Mouse (Mus musculus): ENCODE data around the gene Ints11. TPM values are rescaled to one million over a fixed set of nuclear protein-coding genes. Genes with fewer than 3 reads are reported as not detected.

The Ints11 gene
- polyA plus RNA-seq, 1 experiment from 2014 or later: 83.6 TPM

GRCm38 (mm10) chr4:155840076-155841002 lies 29.0 kb upstream of the Ints11 start:
- peaks cover 28% of the 10 kb centered on the region for H3K4me1 ChIP-seq (ENCODE audit: insufficient read depth)
- H3K27me3 ChIP-seq (ENCODE audit: insufficient read depth, low read length): 0 out of 2 replicates have a peak, but pooled peaks cover 3% of the 10 kb centered on the region
- no peaks in the 10 kb centered on the region for H3K9me3 ChIP-seq (ENCODE audit: low read depth, low read length)
- TF ChIP-seq CTCF (IDR thresholded peaks at IDR 0.05; ENCODE audit: low read depth): no peak
- H3K4me3 ChIP-seq (ENCODE audit: low read depth, low read length): peak overlapping the region; percentile 58
- H3K4me2 ChIP-seq: peak overlapping the region; percentile 96
- ATAC-seq (ENCODE audit: insufficient read depth): peak; percentile 2; the same call in 1 of the 2 replicates
- H3K27ac ChIP-seq (ENCODE audit: low read depth): peak overlapping the region; percentile 96
- peak overlapping the region; percentile 63 for H3K9ac ChIP-seq
- peaks cover 28% of the 10 kb centered on the region; the same call in 1 of the 2 replicates for H3K36me3 ChIP-seq (ENCODE audit: insufficient read depth)
- DNase-seq: peak; percentile 33
- 8% methylated on average over 8 of the region's 8 CpGs for WGBS

- peak overlapping the region; percentile 63 for H3K9ac ChIP-seq
- DNase-seq (peak; percentile 80), ATAC-seq (ENCODE audit: insufficient read depth) (peak; percentile 13)
- H3K36me3 ChIP-seq (ENCODE audit: insufficient read depth): peaks cover 32% of the 10 kb centered on the region; the same call in 1 of the 2 replicates
- TF ChIP-seq CTCF (IDR thresholded peaks at IDR 0.05; ENCODE audit: low read depth): peak; percentile 59
- no peaks in the 10 kb centered on the region for H3K9me3 ChIP-seq (ENCODE audit: low read depth, low read length)
- H3K4me2 ChIP-seq: peak overlapping the region; percentile 96
- H3K4me1 ChIP-seq (ENCODE audit: insufficient read depth): peaks cover 28% of the 10 kb centered on the region
- H3K27me3 ChIP-seq (ENCODE audit: insufficient read depth, low read length): 0 out of 2 replicates have a peak, but pooled peaks cover 3% of the 10 kb centered on the region
- H3K27ac ChIP-seq (ENCODE audit: low read depth): peak overlapping the region; percentile 96; the same call in 1 of the 2 replicates
- under 1% methylated on average over 32 of the region's 32 CpGs for WGBS
- H3K4me3 ChIP-seq (ENCODE audit: low read depth, low read length): peak overlapping the region; percentile 58
Measured at GRCm38 (mm10) chr4:155841003-155841454, 28.3 kb upstream of the Ints11 start.

- WGBS: 40% methylated on average over 38 of the region's 38 CpGs
- no peak overlapping the region for H3K27ac ChIP-seq (ENCODE audit: low read depth)
- H3K27me3 ChIP-seq (ENCODE audit: insufficient read depth, low read length): 0 out of 2 replicates have a peak, but pooled peaks cover 3% of the 10 kb centered on the region
- peak overlapping the region; percentile 96 for H3K4me2 ChIP-seq
- ATAC-seq (ENCODE audit: insufficient read depth): no peak
- DNase-seq: no peak
- peaks cover 32% of the 10 kb centered on the region; the same call in 1 of the 2 replicates for H3K36me3 ChIP-seq (ENCODE audit: insufficient read depth)
- H3K9ac ChIP-seq: peak overlapping the region; percentile 63; the same call in 1 of the 2 replicates
- H3K9me3 ChIP-seq (ENCODE audit: low read depth, low read length): no peaks in the 10 kb centered on the region
- peaks cover 28% of the 10 kb centered on the region for H3K4me1 ChIP-seq (ENCODE audit: insufficient read depth)
- H3K4me3 ChIP-seq (ENCODE audit: low read depth, low read length): peak overlapping the region; percentile 58; the same call in 1 of the 2 replicates
- TF ChIP-seq CTCF (IDR thresholded peaks at IDR 0.05; ENCODE audit: low read depth): no peak
Measured at GRCm38 (mm10) chr4:155841651-155842270, 27.6 kb upstream of the Ints11 start.

GRCm38 (mm10) chr4:155843231-155843630 lies 26.1 kb upstream of the Ints11 start:
- Histone ChIP-seq H3K36me3 (ENCODE audit: insufficient read depth) (peaks cover 32% of the 10 kb centered on the region; the same call in 1 of the 2 replicates), H3K27me3 (ENCODE audit: insufficient read depth, low read length) (0 out of 2 replicates have a peak, but pooled peaks cover 3% of the 10 kb centered on the region), H3K9me3 (ENCODE audit: low read depth, low read length) (no peaks in the 10 kb centered on the region), H3K4me2 (no peak overlapping the region), H3K9ac (no peak overlapping the region), H3K27ac (ENCODE audit: low read depth) (no peak overlapping the region), H3K4me1 (ENCODE audit: insufficient read depth) (peaks cover 26% of the 10 kb centered on the region), H3K4me3 (ENCODE audit: low read depth, low read length) (no peak overlapping the region)
- ATAC-seq (ENCODE audit: insufficient read depth) (no peak), DNase-seq (no peak)
- no peak for TF ChIP-seq CTCF (IDR thresholded peaks at IDR 0.05; ENCODE audit: low read depth)
- 84% methylated on average over 5 of the region's 5 CpGs for WGBS

- Histone ChIP-seq H3K36me3 (ENCODE audit: insufficient read depth) (peaks cover 25% of the 10 kb centered on the region; the same call in 1 of the 2 replicates), H3K9ac (peak within 1 kb of the TSS; percentile 83), H3K9me3 (ENCODE audit: low read depth, low read length) (no peaks in the 10 kb centered on the region), H3K27ac (ENCODE audit: low read depth) (peak within 1 kb of the TSS; percentile 51; the same call in 1 of the 2 replicates), H3K4me1 (ENCODE audit: insufficient read depth) (peaks cover 8% of the 10 kb centered on the region; the same call in 1 of the 2 replicates), H3K4me3 (ENCODE audit: low read depth, low read length) (peak within 1 kb of the TSS; percentile 87), H3K27me3 (ENCODE audit: insufficient read depth, low read length) (no peaks in the 10 kb centered on the region), H3K4me2 (peak within 1 kb of the TSS; percentile 96)
- DNase-seq: peak; percentile 96
- 1% methylated on average over 52 of the region's 65 CpGs for WGBS
- no peak; the same call in 1 of the 2 replicates for TF ChIP-seq CTCF (IDR thresholded peaks at IDR 0.05; ENCODE audit: low read depth)
- ATAC-seq (ENCODE audit: insufficient read depth): peak; percentile 93
Measured at GRCm38 (mm10) chr4:155846871-155847578, 22.3 kb upstream of the Ints11 start, which contains the start of gene Dvl1. Gene Dvl1, plus strand, starts transcription at chr4:155847402.
